Mouse (Mus musculus) right cerebral cortex, postnatal 14 days (tissue): ENCODE measurements at regions not wholly inside any gene's neighbourhood (a gene's known extent, or its start where the extent isn't known, plus 50 kb on each side); places are given as distances from the start of the nearest gene placed in this dataset.

ENCODE experiments used
- DNase-seq: peaks from one replicate; pipeline ENCODE4 v3.0.0; 2022

DNA sequence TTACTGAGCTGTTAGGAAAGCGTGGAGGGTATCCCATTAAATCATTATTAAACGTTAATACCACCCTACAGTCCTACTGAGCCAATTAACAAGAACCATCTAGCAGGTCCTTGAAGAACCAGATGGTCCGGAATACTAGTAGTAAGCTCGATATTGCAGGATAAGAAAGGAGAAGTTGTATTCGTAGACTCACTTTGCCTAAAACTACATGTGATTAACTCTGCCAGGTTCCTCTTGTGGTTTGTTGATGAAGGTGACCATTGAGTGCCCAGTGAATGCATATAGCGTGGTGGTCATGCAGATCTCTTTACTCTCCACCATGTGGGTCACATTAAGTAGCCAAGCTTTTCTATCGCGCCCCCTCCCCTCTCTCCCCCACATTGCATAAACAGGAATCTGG is 435.0 kb downstream of the Adgrl2 start:
- DNase-seq, result no peak

DNA sequence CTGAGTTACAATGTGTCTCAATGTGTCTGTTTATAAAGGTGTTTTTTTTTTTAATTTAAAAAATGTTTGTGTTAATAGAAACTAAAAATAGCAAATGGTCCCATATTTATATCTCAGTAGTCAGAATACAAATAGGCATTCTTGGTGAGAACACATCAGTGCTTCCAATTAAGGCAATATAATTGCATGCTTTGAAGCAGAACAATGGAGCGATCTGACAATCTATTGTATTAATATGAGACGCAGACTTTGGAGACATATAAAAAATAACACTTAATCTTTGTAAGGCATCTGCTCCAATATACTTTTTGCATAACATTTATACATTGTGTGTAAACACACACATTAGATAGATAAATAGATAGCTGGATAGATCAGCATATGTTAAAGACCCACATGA is 439.6 kb downstream of the Adgrl2 start:
- DNase-seq, result no peak

DNA sequence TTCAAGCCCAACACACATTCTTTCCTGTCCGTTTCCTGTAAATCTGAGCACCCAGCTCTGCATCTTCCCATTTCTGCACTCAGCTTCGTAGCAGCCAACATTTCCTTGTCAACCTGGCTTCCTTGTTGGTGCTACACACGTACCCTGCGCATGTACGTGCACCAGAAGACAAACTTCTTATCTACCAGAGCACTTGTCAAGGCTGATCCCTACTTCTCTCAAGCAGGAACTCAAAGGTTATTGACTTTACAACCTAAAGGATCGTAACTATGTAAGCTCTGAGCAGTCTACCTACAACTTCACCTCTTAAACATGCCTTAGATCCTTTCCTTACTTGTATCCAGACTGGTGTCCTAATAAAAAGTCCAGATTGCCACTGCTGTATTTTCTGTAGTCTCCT is 445.4 kb downstream of the Adgrl2 start:
- no peak for DNase-seq

DNA sequence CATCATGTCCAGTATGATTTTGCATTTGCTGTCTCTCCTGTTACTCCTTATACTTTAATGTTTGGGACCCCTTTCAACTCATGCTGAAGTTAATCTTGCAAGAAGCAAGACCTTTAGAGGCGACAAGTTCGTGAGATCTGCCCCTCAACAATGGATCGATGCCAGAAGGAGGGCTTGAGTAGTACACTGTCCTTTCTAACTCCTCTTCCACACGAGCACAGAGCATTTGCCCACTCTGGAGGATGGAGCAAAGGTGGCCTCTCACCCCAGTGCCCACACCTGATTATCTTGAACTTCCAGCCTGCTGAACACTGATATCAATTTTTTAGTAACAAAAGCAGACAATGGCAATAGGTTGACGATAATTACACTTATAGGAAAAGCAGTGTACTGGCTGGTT is 448.1 kb downstream of the Adgrl2 start:
- no peak for DNase-seq

DNA sequence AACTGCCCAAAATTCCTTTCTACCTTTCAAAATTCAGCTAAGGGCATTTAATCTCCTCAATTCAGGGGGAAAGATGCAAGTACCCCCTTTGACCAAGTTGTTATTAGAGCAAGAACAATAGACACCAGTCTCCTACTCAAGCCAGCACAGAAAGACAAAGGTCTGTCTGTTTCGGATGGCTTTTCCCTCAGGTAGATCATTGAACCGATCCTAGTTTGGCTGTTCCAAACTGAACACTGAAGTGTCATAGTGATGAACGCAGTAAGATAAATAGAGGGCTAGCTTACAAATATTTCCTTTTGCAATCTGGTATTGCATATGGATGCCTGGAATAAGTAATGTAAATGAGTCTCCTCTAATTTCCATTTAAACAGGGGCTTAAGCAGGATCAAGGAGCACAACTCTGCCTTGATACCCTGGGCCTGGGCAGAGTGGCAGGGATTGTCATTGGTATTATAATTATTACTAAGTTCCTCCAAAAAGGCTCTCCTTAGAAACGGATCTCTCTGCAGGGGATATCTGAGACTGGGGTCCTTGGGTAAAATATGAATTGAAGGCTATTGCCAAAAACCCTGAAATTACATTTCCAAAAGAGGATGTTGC is 452.6 kb downstream of the Adgrl2 start:
- DNase-seq, result no peak

DNA sequence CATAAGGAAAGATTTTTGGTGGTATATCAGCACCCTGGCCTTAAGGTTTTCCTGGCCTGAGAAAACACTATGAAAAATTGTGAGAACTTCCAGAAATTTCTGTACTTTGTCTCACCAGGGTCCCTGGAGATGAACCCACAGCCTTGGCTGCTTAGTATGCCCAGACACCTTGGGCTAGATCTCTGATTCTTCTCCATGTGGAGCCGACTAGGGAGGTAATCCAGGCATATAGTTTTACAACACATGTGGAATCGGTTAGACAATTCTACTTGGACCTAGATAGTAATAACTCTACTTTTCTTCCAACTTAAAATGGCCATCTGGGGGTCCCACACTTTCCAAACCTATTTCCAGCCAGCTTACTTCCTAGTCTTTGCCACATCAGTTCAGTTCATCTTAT is 460.5 kb downstream of the Adgrl2 start:
- no peak for DNase-seq

DNA sequence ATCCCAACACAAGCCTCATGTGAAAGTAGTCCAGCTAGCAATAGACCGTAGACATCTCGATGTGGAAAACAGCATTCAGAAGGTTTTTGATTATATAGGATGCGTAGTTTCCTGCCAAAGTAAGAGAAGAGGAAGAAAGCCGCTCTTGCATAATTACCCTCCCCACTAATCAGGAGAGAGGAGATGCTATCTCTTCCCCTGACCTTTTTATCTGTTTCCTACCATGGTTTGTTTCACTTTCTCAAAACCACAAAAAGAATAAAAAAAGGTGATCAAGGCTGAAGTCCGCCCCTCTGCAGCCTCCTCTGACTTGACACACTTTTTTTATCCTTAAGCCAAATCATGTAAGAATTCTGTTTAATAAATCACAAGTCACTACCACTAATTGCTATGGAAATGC is 480.0 kb downstream of the Adgrl2 start:
- DNase-seq, result no peak

DNA sequence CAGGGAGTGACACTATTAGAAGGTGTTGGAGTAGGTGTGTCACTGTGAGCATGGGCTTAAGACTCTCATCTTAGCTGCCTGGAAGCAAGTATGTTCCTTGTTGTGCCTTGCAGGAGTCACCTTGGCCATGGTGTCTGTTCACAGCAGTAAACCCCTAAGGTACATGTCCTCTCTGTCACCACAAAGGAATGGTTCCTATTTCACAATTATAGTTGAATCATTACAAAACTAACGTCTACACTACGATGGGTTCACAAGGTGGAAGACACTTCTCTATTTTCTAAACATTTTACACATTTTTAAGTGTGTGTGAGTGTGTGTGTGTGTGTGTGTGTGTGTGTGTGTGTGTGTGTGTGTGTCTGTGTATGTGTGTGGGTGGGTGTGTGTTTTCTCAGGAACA is 485.4 kb downstream of the Adgrl2 start:
- DNase-seq, result no peak

DNA sequence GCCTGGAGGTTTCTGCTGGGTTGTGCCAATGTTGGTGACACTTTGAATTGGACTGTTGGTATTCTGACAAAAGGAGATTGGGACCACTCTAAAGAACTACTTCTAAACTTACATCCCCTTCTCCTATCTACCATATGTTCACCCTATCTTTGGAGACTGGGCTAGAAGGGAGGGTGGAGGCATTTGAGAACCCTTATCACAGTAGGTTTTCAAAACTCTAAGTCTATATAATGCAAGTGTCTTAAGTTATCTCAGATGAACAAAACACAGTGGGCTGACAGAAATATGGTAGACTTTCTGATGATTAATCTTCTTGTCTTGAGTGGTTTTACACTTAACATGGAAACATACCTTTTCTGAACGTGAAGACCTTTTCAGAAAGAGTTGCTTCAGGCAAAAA is 486.9 kb downstream of the Adgrl2 start:
- DNase-seq, result no peak

DNA sequence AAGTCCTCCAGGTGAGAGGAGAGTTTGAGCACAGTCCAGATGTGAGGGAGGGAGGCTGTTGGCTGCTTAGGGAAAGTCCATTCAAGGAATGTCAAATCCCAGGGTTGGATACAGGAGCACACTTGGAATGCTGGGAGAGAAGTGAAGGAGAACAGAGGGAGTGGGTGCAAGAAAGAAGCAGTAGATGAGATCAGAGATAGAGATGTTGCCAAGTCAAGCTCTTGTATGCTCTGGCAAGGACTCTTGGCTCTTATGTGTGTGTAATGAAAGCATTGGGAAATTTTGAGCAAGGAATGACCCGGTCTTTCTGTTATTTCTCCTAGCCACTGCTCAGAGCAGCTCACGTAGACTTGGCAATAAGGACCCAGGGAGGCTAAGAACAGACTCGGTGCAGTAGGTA is 488.6 kb downstream of the Adgrl2 start:
- DNase-seq, result no peak

DNA sequence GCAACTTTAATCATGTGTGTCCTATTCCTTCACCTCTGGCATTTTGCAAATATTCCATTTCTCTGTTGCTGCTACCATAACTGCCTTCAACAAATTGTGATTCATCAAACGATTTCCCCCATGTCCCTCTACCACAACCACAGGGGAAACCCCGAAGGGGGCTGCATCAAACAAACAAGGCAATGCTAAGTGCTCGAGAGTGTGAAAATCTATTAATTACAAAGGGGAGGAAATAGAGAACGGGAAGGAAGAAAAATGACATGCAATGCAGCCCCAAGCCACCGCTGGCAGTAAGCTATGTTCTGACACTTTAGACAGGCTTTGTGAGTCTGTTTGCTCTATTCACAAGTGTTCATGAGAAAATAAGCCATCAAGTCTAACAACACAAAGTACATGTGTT is 493.7 kb downstream of the Adgrl2 start:
- no peak for DNase-seq

DNA sequence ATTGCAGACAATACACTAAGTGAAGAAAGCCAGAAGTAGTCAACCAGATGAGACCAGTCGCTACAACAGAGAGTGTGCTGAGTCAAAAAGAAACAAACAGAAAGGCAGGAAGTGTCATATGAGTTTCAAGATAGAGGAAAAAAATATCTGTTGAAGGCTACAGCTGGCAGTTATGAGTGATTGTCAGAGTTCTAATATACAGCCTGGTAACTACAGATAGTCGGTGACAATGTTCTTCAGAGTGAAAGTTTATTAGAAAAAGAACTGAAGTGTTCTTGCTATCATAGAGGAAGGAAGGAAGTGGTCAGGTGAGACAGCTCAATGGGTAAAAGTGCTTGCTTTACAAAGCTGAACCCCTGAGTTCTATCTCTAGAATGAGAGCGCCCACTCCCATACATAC is 499.1 kb downstream of the Adgrl2 start:
- DNase-seq, result no peak

DNA sequence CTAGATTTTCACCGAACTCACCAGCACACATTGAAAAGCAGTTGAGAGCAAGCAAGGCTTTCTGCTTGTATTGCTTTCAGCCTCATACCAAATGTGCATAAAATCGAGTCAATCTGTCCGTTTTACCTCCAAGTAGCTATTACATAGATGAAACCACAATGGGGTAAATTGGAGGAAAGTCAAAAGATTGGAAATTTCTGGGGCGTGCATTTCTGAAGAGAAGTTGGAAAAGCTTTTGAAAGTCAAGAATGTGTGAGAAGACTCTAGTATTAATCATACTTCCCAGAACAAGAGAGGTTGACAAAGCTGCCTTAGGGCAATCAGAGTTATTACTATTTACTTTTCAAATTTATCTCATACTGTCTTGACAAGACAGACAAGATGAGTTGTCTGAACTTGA is 501.2 kb downstream of the Adgrl2 start:
- no peak for DNase-seq

DNA sequence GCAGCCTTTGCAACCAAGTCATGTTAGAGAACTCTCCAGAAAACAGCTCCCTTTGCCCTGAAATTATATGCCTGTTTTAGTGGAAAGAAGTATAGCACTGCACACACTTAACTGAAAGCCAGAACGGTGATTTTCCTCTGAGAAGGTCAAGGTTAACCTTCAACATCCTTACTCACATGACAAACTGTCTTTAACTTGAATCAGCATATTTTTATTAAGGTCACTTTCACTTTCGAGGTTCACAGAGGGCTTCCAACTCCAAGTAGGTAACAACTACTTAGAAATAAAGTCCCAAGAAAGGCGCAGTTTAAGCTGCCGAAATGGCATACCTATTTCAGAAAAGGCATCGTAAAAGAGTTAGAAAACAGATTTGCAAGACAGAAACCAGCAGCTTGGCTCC is 502.4 kb downstream of the Adgrl2 start:
- no peak for DNase-seq

DNA sequence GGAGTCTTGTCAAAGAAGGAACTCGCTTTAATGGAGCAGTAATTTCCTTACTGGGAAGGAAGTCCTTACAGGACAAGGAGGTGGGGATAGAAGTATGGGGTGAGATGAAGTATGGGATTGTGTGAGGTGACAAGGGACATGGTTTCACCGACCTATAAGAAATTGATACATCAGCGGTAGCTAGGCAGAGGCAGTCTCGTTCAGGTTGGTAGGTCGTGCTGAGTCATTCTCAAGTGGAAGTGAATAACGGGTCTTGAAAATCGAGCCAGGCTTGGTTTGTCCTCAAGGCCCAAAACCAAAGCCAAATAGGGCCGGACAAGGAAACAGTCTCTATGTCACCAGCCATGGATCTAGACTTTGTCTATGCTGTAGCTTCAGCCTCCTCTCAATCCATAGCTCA is 514.5 kb downstream of the Adgrl2 start:
- DNase-seq, result no peak

DNA sequence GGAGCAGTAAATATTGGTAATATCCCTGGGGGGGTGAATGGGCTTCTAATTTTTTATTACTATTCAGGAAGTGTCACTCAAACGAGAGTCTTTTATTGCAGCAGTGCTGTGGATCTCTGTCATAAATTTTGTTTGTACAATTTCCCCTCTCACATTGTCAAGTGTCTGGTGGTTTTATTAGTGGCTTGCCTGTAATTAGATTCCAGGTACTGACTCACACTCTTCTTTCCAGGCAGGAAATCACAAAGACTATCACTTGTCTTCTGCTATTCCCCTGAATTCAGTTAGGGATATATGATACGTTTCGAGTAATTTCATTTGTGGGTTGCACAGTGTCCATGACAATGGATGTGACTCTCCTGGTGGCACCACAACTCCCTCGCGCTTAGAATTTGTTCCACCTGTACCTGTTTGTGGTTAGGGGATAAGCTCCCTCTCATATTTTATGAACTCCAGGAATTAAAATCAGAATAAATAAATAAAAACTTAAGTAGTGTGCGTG is 517.4 kb downstream of the Adgrl2 start:
- DNase-seq, result no peak

DNA sequence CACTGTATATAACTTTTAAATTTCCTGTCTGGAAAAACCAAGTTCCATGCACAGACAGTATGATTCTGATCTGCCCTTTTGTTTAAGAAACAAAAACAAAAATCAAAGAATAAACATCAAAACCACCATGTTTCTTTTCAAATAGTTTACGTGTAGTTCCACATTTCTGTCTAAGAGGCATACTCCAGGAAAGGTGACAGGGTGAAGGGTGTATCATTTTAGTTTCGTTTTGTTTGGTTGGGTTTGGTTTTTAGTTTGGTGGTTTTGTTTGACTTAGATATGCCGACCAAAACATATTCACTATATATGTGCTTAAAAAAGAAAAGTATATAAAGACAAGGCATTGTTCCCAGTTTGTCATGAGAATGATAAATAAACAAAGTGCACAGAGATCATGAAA is 524.9 kb downstream of the Adgrl2 start:
- no peak for DNase-seq

DNA sequence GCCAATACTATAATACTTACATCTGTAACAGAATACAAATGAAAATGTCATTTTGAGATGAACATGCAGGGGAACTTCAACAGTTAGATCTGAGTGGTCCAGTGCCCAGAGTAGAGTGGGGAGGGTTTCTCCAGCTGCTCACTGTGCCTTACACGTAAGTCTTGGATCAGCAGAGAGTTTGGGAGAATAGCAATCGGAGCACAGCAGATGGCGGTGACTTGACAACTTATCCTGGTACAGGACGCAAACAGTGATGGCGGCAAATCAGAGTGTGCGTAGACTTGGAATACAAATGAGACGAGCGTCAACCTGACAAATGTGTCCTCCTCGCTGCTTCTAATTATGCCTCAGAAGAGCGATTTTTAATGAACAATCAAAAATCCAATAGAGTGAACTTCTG is 527.6 kb downstream of the Adgrl2 start:
- DNase-seq, result peak; percentile 9

DNA sequence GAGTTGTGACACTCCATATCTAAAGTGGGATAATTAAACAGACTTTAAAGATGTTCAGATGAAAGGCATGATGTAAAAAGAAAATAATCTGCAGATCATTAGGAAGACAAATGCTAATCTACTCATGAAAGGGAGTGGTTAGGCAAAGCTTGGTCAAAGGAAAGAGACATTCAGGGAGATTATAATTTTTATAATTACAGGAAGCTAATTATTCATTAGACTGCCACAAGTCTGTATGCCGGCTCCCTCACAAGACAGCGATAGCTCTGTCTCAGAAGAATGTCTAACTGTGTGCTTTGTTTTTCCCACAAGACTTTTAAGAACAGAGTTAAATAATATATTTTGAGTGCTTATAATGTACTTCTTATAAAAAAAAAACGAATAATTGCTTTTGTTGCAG is 541.5 kb downstream of the Adgrl2 start:
- DNase-seq, result no peak

DNA sequence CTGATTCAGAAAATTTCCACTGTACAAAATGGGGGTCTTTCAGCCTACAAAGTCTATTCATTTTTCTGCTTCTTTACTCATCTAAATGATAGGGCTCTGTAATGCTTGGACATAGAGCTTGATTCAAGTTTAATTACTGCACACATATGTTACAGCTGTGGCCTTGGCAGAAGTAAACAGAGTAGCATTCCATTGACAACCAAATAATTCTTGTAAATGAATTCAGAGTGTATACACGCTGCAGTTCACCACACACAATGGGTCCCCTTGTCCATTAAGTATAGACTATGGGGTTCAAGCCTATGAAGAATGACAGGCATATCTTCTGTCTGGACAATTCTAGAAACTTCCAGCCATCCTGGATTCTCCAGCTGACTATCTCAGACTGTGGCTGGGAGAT is 541.9 kb downstream of the Adgrl2 start:
- no peak for DNase-seq

DNA sequence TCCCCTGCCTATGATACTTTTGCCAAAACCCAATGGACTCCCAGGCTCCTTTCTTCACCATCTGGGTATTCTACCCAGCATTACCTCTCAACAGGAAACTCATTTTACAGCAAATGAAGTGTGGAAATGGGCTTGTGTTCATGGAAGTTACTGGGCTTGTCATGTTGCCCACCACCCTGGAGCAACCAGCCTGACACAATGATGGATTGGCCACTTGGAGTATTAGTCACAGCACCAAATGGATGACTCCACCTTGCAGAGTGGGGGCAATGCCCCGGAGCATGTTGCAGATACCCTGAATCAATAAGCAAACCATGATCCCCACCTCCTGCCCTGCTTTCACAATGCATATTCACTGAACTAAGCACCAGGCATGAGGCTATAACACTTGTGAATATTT is 543.5 kb downstream of the Adgrl2 start:
- no peak for DNase-seq

DNA sequence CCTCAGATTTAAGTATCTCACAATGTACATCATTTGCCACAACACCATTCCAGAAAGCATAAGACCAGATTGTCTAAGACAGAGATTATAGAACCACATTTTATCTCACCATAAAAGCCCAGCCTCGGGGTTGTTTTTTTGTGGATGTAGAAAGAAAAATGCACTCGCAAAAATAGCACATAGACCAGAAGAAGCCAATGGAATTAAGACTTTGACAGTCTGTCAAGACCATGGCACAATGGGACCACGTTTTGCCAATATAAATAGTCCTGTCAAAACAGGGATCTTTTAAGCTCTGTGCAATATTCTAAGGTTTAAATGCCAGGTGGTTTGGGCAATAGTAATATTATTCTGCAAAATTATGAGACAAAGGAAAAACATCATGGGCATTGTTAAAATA is 547.3 kb downstream of the Adgrl2 start:
- no peak for DNase-seq

DNA sequence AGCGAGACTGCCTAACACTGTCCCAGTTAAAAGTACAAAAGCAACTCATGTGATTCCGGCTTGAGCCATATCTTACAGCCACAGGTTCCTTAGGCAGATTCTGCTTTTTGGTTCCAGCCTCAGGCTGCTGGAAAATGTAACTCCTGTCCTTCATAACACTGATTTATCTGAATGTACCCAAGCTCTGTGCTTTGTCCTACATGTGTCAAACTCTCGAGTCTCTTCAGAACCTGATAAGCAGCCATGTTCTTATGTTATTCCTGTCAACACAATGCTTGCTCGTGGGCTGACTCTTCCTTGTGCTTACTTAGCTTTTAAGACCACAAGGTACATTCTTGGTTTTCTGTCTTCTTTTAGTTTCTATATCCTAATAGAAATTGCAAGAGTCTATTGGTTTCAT is 556.3 kb downstream of the Adgrl2 start:
- DNase-seq, result no peak

DNA sequence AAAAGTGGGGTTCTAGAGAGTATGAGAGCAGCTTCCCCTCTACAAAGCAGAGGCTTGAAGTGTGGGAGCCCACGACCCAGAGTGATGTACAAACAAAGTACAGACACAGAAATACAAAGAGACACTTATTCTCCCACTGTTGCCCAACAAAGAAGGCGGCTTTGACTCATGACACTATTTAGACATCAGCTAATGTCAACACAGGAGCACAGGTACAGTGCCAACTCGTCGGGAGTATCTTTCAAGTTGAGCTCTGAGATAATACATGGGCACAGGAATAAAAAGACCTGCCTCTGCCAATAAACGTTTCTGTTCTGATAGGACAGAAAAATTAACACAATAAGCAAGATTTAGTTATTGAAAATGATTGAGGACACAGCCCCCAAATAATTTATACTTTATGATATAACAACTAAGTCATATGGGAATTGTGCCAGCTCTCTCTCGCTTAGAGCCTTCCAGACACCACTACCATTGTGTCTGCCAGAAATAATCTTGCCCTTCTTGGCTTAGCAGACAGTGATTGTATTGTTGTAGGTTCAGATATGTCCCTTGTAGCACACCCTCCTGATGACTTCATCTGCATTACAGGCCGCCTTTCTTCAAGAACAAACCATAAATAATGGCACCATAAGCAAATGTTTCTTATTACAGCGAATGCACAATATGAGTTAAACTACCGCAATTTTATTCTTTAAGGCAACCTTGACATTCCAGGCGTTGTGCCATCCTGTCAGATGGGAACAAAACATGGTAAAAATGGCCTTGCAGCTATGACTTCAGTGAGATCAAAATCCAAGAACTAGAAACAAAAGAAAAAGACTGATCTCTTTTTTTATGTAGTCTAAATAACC is 561.1 kb downstream of the Adgrl2 start:
- no peak for DNase-seq

DNA sequence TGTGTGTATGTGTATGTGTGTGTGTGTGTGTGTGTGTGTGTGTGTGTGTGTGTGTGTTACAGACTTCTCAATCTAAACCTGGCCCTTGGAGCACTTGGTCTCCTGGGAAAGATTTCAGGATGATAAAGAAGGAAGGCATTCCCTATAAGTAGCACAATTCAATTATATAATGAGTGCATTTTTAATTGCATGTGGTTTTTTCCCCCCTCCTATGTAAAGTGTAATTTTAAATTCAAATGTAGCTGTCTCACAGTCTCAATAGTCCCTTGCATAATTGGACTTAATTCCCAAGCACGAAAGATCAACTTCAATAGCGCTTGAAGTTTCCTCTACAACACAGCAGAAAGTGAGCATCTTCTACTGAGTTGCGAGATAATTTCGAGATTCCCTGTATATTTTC is 566.3 kb downstream of the Adgrl2 start:
- DNase-seq, result no peak
